Mouse (Mus musculus) ES-Bruce4 (cell line): ENCODE measurements around the gene Myo5c.

ENCODE experiments used
- CTCF ChIP-seq: IDR thresholded peaks from one replicate; pipeline ENCODE4 v1.8.1; 2011; ENCODE audit warnings: low read depth, low read length
- POLR2A ChIP-seq: IDR thresholded peaks from one replicate; pipeline ENCODE4 v1.8.1; 2011; ENCODE audit warnings: low read length; ENCODE audit not compliant: insufficient read depth

- TF ChIP-seq POLR2A (no peak), CTCF (no peak)
These were observed 38.6 kb downstream of the Myo5c start for GRCm38 (mm10) chr9:75270382-75270781.
